Mouse (Mus musculus) layer of hippocampus, adult 18-20 months (tissue): ENCODE measurements at regions not wholly inside any gene's neighbourhood (a gene's known extent, or its start where the extent isn't known, plus 50 kb on each side); places are given as distances from the start of the nearest gene placed in this dataset.
"Not testable (repeated sequence)": the region's sequence is repeated elsewhere in the genome, so short reads cannot be mapped to it uniquely, and the experiment has no call there.

Source experiments
- DNase-seq, 2 experiments: peaks; one replicate each; pipeline ENCODE4 v3.0.0; 2022; ENCODE audit warnings: low spot score in 2 of 2

DNA sequence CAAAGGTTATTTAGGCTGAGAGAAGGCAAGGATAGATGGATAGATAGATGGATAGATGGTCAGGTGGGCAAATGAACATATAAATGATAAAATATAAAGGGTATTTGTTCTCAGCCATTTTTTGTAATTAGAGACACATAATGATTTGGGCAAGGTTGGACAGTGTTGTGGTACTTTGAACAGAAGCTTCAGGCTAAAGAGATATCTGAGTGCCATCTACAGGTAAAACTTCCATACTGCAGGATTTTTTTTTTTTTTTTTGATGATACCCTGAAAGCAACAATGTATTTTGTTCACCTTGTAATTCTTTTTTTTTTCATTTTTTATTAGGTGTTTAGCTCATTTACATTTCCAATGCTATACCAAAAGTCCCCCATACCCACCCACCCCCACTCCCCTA is 110.1 kb upstream of the Trabd2b start:
- DNase-seq, result no peak

DNA sequence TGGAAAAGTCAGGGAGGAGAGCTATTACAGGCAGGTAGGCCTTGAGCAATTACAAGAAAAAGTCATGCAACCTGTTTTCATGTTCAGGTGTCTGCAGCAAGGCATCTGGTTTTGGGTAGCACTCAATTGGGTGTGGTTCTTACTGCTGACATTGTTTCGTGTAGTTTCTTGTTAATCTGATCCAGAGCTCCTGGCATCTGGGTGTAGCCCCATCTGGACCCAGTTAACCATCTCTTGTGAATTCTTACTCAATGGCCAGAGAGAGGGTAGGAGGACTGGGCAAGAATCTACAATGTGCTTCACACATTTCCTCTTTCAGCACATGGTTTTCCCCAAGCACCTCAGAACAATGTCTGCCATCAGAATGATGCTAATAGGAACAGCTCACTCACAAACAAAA is 108.0 kb upstream of the Trabd2b start:
- not testable (repeated sequence) for DNase-seq

DNA sequence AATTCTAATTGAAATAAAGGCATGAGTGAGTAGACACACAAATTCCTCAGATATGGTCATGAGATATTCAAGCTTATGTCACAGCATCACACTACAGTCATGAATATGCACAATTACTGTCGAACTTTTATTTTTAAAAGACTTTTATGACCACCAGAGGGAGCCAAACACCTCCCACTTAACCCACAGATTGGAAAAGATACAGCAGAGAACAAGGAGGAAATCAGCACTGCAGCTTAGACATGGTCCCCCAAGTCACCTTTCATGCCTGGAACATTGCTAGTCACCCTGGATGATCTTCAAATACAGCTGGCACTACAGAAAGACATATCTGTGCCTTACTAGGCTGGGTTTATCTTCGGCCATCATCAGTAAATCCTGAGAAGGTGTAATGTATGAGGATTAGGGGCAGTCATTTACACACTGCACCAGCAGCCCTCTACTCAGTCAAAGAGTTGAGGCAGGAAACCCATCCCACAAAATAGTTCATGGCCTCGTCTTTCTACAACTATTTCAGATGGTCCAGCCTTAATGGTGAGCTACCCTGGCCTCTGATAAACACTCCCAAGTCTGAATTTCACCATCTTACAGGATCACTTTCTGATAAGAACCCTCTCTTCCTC is 106.0 kb upstream of the Trabd2b start:
- DNase-seq, result peak in 1 of 2 experiments; percentile 70

DNA sequence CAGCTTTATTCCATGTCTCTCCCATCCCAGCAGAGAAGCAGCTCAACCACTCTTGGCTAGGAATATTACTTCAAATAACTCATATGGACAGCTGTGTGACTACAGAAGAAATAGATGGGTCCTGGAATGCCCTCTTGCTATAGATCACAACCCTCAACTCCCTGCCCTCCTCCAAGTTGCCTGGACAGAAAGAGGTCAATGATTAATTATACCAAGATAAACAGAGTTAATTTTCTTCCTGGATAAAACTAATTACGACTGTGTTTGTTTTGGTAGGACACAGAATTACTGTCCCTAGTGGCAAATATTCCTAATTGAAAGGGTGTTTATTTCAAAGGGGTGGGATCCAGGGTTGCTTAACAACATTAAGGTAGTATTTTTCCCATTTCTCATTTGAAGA is 101.9 kb upstream of the Trabd2b start:
- no peak for DNase-seq

DNA sequence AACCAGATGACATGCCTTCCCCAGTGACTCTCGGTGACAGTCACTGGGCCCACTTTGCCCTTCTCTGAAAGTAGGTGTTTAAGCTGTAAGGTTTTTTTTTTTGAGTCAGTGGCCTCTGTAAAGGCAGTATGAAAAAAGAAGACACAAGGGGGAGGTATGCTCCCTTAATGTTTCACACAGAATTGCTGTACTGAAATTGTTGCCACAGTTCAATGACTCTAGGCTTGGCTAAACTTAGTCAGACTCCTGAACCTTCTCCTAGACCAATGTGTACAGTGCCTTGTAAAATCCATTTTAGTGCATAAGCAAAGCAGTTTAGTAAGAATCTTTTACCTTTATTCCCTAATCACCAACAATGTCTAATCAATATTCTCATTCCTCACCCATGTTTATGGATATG is 99.0 kb upstream of the Trabd2b start:
- DNase-seq, result no peak

DNA sequence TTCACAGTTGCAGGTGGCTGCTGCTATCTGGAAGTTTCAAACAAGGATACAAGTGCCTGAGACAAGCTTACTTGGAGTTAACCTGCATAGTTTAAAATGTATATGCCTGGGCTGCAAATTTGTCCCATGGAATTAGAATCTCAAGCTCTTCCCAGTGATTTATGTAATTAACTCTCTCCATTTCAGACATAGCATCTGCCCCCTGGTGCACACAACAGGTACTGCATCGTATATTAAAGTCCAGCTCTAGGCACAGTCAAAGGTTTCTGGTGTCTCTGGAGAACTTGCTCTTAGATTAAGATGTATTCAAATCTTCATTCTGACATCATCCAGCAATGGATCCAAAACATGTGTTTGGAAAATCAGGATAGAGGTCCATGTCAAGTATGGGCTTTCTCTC is 98.0 kb upstream of the Trabd2b start:
- DNase-seq, result peak; percentile 8 to 44

DNA sequence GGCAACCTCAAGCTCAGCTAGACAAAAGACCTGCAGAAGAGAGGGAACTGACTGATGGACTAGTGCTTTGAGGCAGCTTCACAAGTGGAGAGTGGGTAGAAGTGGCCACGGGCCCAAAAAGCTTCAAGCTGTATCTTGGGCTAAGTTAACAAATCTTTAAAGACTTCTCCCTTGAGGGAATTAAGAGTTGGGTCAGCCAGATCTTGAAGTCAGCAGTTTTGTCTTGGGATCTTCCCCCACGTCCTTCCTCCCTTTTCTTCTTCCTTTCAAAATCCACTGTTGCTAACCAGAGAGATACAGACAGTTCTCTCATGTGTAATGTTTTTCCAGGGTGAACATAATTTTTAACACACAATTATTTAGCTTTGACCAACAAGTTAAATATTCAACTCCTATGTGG is 91.5 kb upstream of the Trabd2b start:
- no peak for DNase-seq

DNA sequence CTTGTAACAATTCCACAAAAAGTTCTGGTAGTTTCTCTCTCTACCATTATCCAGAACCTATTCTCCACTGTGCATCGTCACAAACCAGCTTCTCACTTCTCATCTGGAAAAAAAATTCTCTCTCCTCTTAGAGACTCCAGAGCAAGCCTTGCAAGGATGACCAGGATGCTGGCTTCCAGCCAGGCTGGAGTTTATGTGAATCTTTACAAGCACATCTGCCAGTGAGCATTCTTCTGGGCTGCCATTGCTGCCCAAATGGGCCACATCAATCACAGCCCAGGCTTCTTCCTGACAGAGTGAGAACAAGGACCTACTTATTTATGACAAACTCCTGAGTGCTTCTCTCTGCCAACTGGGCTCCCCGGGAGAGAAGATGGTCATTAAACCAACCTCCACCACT is 91.0 kb upstream of the Trabd2b start:
- no peak for DNase-seq

DNA sequence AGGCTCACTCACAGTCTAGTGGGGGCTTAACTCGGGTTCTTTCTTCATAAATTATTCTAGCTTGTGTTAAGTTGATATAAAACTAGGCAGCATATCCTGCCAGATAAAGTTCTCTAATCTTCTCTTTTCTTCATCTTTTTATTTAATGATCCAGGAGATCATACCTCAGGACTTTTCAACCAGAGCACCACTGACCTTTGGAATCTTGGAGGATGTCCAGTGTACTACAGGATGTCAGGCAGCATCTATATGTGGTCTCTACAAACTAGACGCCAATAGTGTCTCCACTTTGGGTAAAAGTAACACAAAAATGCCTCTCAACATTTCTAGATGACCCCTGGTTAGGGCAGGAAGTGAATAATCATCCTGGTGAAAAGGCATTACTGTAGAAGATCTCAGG is 89.4 kb upstream of the Trabd2b start:
- DNase-seq, result no peak

DNA sequence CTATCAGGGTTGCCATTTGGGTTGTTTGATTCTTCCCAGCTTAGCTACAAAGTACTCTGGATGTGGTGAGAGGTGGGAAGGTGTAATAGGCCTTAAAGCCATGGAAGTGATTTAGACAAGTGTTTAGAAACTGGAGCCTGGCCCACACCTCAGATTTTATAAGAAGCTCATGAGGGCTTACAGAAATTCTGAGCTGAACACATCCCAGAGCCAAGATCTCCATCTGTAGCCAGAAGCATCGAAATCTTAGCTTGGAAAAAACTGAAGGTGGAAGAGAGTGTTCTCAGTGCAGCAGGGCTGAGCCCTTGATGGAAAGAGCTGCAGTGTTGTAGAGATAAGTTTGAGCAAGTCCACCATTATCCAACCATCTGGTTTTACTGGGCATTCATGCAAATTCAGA is 86.4 kb upstream of the Trabd2b start:
- DNase-seq, result no peak

DNA sequence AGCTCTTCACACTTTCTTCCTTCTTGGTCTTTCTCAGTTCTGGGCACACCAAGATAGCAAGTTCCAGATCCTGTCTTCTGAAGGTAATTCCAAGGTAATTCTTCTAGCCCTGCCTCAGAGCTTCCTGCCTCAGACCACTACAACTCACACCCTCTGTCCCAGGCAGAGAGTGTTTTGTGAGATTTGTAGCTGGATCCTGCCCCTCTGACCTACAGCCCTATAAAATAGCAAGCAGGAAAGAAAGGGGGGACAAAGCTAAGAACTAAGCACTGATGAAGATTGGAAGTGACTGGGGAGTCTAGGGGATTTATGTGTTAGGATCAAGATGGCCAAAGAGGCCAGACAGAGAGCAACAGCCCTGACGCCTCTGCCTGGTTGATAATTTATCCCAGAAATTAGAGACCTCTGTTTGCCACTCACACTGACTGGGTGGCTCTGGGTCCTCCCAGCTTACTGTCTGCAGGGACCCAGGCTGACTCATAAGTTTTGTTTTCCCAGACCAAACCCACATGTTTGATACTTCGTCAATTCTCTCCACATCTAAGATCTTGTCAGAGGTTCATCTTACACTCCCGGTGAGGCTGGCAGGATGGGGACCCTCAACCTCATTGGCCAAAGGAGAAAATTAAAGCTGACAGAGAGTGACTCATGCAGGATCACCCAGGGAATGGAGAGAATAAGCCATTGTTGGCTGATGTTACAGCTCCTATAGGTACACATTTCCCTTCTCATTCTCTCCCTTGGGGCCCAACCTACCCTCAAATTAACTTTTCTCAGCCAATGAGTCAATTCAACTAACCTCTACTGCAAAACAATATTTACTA is 84.8 kb upstream of the Trabd2b start:
- no peak for DNase-seq

DNA sequence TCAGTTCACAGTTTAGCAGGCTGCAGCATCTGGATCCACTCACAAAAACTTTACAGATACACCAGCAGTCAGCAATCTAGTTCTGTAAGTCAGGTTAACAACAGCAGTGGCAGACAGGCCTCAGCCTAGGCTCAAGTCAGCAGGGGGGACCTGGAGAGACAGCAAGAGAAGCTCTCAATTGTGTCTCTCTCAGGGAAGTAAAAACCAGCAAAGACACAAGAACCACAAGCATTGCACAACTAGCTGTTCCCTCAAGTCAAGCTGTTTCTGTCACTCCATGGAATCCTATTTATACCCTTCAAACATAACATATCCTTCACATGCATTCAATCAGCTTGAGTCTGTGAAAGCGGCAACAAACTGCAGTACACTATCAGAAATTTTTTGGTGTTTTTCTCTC is 76.5 kb upstream of the Trabd2b start:
- no peak for DNase-seq

DNA sequence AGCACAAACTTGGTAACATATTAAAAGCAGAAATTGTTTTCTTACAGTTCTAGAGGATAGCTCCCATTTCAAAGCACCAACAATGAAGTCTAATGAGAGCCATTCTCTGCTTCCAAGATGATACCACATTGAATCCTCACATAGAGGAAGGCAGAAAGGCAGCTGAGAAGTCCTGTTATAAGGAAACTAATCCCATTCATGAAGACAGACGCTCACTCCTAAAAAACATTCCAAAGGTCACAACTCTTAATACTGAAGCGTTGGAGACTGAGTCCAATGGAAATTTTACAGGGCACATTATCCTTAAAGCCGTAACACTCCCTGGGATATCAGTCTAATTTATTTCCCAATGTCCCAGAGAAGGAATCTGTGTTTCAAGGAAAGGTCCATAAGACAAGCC is 75.4 kb upstream of the Trabd2b start:
- DNase-seq, result no peak

DNA sequence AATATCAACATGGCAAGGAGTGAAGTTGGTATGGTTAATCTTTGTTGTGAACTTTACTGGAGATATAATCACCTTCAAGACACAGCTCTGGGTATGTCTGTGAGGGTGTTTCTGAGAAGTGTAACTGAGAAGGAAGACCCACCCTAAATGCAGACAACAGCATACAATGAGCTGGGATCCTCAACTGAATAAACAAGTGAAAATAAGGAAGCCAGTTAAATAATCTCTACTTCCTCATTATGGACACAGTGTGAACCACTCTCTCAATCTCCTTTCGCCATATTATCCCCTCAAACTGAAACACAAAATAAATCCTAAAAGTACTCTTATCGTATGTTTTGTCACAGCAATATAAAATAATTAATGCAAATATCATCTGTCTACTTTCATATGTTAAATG is 71.7 kb upstream of the Trabd2b start:
- no peak for DNase-seq

DNA sequence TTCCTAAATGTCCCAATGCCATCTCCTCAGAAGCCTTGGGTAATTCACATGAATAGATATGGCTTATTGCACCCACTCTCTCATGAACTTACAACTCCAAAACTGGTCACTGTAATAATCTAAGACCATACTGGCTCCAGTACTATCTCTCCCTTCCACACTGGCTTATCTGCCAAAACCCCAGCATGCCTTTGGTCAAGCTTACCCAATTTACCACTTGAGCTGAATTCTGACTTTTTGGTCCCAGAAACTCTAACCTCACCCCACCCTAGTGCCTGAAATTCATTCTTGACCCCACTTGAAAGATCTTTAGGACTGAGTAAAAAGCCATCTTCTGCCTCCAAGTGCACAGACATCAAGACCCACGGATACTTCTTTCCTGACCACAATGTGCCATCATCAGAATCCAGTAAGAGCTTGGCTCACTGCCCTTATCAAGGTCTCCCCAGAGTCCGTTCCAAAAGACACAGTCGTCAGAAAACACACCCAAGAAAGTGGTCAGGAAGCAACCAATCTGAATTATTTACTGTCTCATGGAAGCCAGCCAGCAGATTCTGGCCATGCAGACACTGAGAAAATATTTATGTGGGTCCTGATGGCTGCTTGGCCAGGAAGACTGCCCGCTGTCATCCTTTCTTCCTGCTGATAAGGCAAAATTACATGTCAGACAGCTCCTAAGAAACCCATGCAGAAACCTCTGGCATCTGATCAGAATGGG is 70.3 kb upstream of the Trabd2b start:
- DNase-seq, result no peak

DNA sequence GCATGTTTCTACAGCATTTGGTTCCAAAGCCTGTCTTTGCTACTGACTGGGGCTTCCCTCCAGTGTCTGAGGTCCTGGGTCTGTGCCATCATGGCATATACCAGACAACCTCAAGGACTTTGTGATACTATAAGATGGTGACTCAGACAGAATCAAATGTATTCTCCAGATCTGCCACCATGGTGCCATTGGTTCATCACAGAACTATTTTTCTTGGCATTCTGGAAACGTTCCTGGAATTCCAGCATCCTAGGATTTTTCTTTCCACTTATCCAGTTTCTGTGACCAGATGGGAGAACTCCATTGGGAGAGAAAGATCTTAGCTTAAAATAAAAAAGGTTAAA is 69.8 kb upstream of the Trabd2b start:
- DNase-seq, result no peak

DNA sequence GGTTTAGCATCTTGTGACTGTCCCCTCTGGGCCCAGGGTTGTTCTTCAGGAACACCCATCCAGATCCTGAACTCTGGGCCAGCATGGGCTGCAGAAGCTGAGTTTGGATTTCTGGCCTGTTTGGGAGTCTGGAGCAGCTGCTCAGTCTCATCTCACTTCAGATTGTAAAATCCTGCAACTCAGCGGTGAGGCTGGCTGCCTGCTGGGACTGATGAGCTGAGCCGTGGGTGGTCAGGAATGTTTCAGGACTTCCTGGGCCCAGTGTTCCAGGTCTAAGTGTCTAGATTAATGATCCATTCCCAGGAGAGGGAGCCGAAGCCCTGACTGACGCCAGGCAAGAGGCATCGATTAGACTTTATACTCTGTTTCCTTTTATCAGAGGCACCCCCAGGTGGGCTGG is 66.7 kb upstream of the Trabd2b start:
- DNase-seq, result peak in 1 of 2 experiments; percentile 10

DNA sequence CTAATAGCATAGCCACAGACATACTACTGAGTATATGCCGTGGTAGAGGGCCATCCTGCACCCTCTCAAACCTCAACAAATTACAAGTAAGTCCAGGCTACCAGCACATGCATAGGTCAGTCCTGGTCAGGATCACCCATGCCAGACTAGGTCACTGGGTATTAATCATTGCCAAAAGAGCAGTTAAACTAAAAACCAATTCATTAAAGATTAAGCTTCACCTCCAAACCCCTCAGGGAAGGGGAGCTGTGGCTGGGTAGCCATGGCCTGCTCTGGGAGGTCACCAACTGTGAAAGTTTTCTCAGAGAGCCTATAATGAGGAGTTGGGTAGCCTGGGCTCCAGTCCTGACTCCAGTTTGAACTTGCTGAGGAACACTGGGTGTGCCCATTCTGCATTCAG is 61.4 kb upstream of the Trabd2b start:
- no peak for DNase-seq

DNA sequence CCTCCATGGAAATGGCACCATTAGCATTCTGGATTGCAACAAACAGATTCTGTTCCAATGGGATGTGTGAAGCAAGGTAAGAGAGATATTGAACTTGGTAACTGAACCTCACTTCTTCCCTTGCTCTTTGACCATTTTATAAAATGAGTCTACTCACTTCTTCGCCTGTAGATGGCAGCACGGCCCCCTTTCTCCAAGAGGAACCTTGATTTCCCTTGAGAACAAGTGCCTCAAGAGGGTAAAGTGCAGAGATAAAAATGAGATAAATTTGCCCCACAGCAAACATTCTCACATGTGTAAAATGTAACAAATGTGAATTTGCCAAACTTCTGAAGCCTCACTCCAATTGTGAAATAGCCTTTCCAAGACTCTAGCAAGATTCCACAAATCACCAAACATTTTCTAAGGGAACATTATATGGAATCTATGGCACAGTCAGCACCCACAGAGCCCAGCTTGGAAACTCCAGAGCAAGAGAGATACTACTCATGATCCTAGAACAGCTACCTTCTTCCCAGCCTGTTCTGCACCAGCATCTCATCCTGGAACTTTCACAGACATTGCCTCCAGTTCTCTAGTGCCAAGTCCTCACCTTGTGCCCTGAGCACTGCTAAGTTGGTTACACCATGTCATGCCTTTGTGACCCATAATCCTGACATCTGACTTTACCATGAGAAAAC is 60.3 kb upstream of the Trabd2b start:
- peak; percentile 16 to 62 for DNase-seq

DNA sequence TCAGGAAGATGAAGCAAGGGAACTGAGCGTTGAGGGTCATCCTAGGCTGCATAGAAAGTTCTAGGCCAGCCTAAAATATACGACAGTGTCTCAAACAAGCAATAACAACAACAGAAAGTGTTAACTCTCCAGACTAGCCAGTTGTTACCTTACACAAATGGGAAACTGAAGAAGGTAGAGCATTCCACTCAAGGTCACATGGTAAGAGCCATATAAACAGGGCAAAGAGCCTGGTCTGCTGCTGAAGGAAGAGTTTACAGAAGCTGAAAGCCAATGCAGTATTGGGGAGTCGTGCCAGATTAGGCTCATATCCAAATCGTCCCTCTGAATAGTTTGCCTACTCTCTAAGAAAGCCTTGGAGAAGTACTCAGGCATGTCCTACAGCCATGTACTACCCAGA is 59.6 kb upstream of the Trabd2b start:
- no peak for DNase-seq

DNA sequence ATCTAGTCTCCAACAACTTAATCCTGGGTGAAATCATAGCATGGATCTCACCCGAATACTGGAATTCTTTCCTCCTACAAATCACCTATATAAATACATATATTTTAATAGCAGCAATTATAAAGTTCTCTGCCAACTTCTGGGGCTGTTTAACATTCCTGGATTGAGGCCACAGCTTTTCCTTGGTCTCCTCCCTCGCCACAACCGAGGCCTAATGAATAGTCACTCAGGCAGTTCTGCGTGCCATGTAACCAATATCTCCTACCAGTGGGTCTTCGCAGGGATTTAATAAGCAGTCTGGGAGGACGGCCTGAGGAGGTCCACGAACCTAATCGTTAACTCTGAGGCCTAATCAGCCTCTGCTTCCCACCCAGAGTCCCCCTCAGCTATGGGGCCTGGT is 56.9 kb upstream of the Trabd2b start:
- DNase-seq, result no peak

DNA sequence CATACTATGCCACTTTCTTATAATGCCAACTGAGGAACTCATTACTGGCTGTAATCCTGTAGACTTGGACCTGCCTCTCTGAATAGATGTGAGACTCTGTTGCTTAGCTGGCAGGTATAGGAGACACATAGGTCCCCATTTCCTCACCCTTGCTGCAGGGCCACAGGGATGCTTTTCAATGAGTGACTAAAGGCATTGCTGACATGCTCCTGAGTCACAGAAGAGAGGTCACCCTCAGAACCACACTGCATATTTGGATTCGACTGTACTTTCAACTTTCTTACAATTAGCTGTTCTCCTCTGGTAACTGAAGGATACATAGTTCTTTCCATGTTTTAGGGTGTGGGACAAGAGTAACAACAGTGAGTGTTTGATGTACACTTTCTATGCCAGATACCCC is 55.2 kb upstream of the Trabd2b start:
- DNase-seq, result no peak
